Mouse (Mus musculus): ENCODE results near the gene Ctr9.
A peak's percentile ranks its signal among the peaks of the same experiment; 100 is the strongest.

Gene Ctr9

GRCm38 (mm10) chr7:111028281-111029045, at the start of gene Ctr9:
Gene Ctr9, plus strand, starts transcription at chr7:111028951.
- peak; percentile 91 to 95 for DNase-seq (ENCODE audit: low spot score in 2 of 2)

- DNase-seq (ENCODE audit: low spot score in 2 of 2), result no peak
Observed at GRCm38 (mm10) chr7:110981036-110981435, 47.7 kb upstream of the Ctr9 start.

- peak; percentile 78 for DNase-seq (ENCODE audit: low spot score in 2 of 2)
Observed at GRCm38 (mm10) chr7:110982053-110982705, 46.6 kb upstream of the Ctr9 start, which contains the start of gene Mrvi1. Gene Mrvi1, minus strand, starts transcription at chr7:110982461.

- peak; percentile 42 to 68 for DNase-seq (ENCODE audit: low spot score in 2 of 2)
Observed at GRCm38 (mm10) chr7:110982764-110983163, 46.0 kb upstream of the Ctr9 start.

- no peak for DNase-seq (ENCODE audit: low spot score in 2 of 2)
Observed at GRCm38 (mm10) chr7:110983621-110984020, 45.1 kb upstream of the Ctr9 start.

GRCm38 (mm10) chr7:110985581-110986265, 43.0 kb upstream of the Ctr9 start:
- DNase-seq (ENCODE audit: low spot score in 2 of 2), result no peak

GRCm38 (mm10) chr7:110988081-110988480, 40.7 kb upstream of the Ctr9 start:
- DNase-seq (ENCODE audit: low spot score in 2 of 2), result no peak

GRCm38 (mm10) chr7:110989286-110989879, 39.4 kb upstream of the Ctr9 start:
- DNase-seq (ENCODE audit: low spot score in 2 of 2), result no peak

- no peak for DNase-seq (ENCODE audit: low spot score in 2 of 2)
Observed at GRCm38 (mm10) chr7:110990356-110991220, 38.2 kb upstream of the Ctr9 start.

- DNase-seq (ENCODE audit: low spot score in 2 of 2), result no peak
Observed at GRCm38 (mm10) chr7:110991221-110991494, 37.6 kb upstream of the Ctr9 start.

- DNase-seq (ENCODE audit: low spot score in 2 of 2), result no peak
Observed at GRCm38 (mm10) chr7:110998887-110999827, 29.6 kb upstream of the Ctr9 start.

- no peak for DNase-seq (ENCODE audit: low spot score in 2 of 2)
Observed at GRCm38 (mm10) chr7:111004136-111004840, 24.5 kb upstream of the Ctr9 start.

- DNase-seq (ENCODE audit: low spot score in 2 of 2), result no peak
Observed at GRCm38 (mm10) chr7:111014039-111014605, 14.6 kb upstream of the Ctr9 start.

GRCm38 (mm10) chr7:111014893-111015292, 13.9 kb upstream of the Ctr9 start:
- DNase-seq (ENCODE audit: low spot score in 2 of 2), result peak; percentile 77 to 94

- DNase-seq (ENCODE audit: low spot score in 2 of 2), result no peak
Observed at GRCm38 (mm10) chr7:111015731-111016130, 13.0 kb upstream of the Ctr9 start.

- no peak for DNase-seq (ENCODE audit: low spot score in 2 of 2)
Observed at GRCm38 (mm10) chr7:111016921-111017320, 11.8 kb upstream of the Ctr9 start.

GRCm38 (mm10) chr7:111020814-111021213, 7.9 kb upstream of the Ctr9 start:
- no peak for DNase-seq (ENCODE audit: low spot score in 2 of 2)

- DNase-seq (ENCODE audit: low spot score in 2 of 2), result no peak
Observed at GRCm38 (mm10) chr7:111024068-111024594, 4.6 kb upstream of the Ctr9 start.

GRCm38 (mm10) chr7:111024912-111025311, 3.8 kb upstream of the Ctr9 start:
- DNase-seq (ENCODE audit: low spot score in 2 of 2), result no peak

All from urinary bladder, postnatal 4 days (tissue).